Mouse (Mus musculus) hindbrain, embryonic 10.5 days (tissue): ENCODE measurements around the gene Pappa. TPM values are rescaled to one million over a fixed set of nuclear protein-coding genes. Genes with fewer than 3 reads are reported as not detected.

Experiments used
- DNase-seq: peaks from one replicate; pipeline ENCODE4 v3.0.0-alpha.2; 2017; ENCODE audit warnings: low spot score
- H3K27ac ChIP-seq: fragments of 300-500 bp; sonication (generic); 2 replicates; pipeline ENCODE4 v1.5.1; 2016; ENCODE audit warnings: mild to moderate bottlenecking, moderate library complexity
- H3K27me3 ChIP-seq: fragments of 300-500 bp; sonication (generic); 2 replicates; pipeline ENCODE4 v1.6.1; 2016; ENCODE audit warnings: mild to moderate bottlenecking; ENCODE audit not compliant: poor library complexity, insufficient read depth, severe bottlenecking
- H3K36me3 ChIP-seq: fragments of 300-500 bp; sonication (generic); 2 replicates; pipeline ENCODE4 v1.6.1; 2016; ENCODE audit warnings: mild to moderate bottlenecking, moderate library complexity
- H3K4me1 ChIP-seq: fragments of 300-500 bp; sonication (generic); replicated peaks from 2 replicates; pipeline ENCODE4 v1.6.1; 2016; ENCODE audit warnings: mild to moderate bottlenecking
- H3K4me3 ChIP-seq: fragments of 300-500 bp; sonication (generic); 2 replicates; pipeline ENCODE4 v1.5.1; 2016; ENCODE audit warnings: mild to moderate bottlenecking, moderate library complexity
- H3K9me3 ChIP-seq: fragments of 300-500 bp; sonication (generic); 2 replicates; pipeline ENCODE4 v1.6.1; 2016; ENCODE audit warnings: mild to moderate bottlenecking, moderate library complexity
- WGBS: fragments of 180-500 bp; shearing (Covaris S2); methylation state at CpG from one replicate; pipeline ENCODE4 v1.1.7; 2016; 5-methylcytosine and 5-hydroxymethylcytosine counted together
- polyA plus RNA-seq: library from polyadenylated mRNA; unstranded; fragments of >200 nt; fragmentation: Nextera tagmentation; extraction: Ambion mirVana; gene quantifications from 2 replicates; pipeline ENCODE4 v1.2.1, GENCODE M21; 2016

Gene Pappa
- polyA plus RNA-seq, 1 experiment from 2014 or later, result 0.75 TPM

GRCm38 (mm10) chr4:65399457-65399856 is 275.5 kb downstream of the Pappa start:
- H3K27me3 ChIP-seq, result no peaks in the 10 kb centered on the region
- no peaks in the 10 kb centered on the region for H3K4me1 ChIP-seq
- no peak overlapping the region for H3K27ac ChIP-seq
- WGBS, result 96% methylated on average over 4 of the region's 4 CpGs
- H3K4me3 ChIP-seq, result no peak overlapping the region
- no peak for DNase-seq
- no peaks in the 10 kb centered on the region for H3K36me3 ChIP-seq
- no peaks in the 10 kb centered on the region for H3K9me3 ChIP-seq

GRCm38 (mm10) chr4:65402286-65402685 is 278.3 kb downstream of the Pappa start:
- H3K4me3 ChIP-seq, result no peak overlapping the region
- H3K4me1 ChIP-seq, result no peaks in the 10 kb centered on the region
- no peaks in the 10 kb centered on the region for H3K27me3 ChIP-seq
- H3K9me3 ChIP-seq, result no peaks in the 10 kb centered on the region
- 81% methylated on average over 5 of the region's 5 CpGs for WGBS
- DNase-seq, result no peak
- H3K36me3 ChIP-seq, result no peaks in the 10 kb centered on the region
- H3K27ac ChIP-seq, result no peak overlapping the region

- Histone ChIP-seq H3K4me1 (no peaks in the 10 kb centered on the region), H3K27me3 (no peaks in the 10 kb centered on the region), H3K36me3 (no peaks in the 10 kb centered on the region), H3K27ac (no peak overlapping the region), H3K9me3 (no peaks in the 10 kb centered on the region), H3K4me3 (no peak overlapping the region)
- peak; percentile 24 for DNase-seq
- 57% methylated on average over 6 of the region's 6 CpGs for WGBS
Observed at GRCm38 (mm10) chr4:65402836-65403634, 279.1 kb downstream of the Pappa start.
